Mouse (Mus musculus): ENCODE data around the gene Cenpi. TPM values are rescaled to one million over a fixed set of nuclear protein-coding genes. Genes with fewer than 3 reads are reported as not detected.
"Not testable (repeated sequence)": the region's sequence is repeated elsewhere in the genome, so short reads cannot be mapped to it uniquely, and the experiment has no call there.

Cenpi gene
- 1 to 10 TPM; 2.2 to 4.0 TPM for total RNA-seq (2021)
- long read RNA-seq, experiment 1, partial matches to known transcripts: 0 of 2 reads
- long read RNA-seq, experiment 1, other reads (novel, unspliced or antisense): 1 of 2 reads
- long read RNA-seq, experiment 2, partial matches to known transcripts: 0 of 2 reads
- long read RNA-seq, experiment 2, other reads (novel, unspliced or antisense): 0 of 2 reads

DNA sequence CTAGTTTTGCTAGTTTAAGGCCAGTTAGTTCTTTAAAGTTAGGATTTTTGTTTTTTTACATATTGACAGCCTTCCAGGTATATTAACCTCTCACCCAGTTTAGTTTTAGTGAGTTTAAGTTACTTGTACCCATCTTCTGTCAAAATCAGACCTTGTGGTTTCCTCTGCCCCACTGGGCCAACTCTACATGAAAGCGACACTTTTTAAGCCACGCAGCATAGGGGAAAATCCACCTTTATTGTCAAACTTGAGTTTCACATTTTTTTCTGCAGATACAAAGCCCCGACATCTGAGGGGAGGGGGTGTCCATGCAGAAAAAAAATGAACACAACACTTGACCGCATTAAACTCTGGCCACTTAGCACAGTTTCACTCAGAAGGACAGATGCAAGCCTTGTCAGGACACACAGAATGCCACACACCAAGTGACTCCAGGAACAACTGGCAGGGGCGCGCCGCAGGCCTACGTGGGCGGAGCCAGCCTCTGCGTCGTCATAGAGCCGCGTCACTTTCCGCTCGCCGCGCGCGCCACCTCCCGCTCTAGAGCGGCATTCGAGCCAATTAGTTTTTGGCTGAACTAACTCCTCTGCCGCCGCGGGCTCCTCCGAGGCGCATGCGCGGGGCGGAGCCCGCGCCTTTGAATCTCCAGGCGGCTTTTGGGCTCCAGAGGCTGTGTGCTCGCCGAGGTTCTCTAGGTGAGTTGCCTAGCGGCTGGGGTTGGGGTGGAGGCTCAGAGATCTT is at the start of gene Cenpi:
Cenpi (plus strand) TSS at position 551 of the 741 bp plus-strand sequence.
- peak; percentile 90 to 91 for DNase-seq

DNA sequence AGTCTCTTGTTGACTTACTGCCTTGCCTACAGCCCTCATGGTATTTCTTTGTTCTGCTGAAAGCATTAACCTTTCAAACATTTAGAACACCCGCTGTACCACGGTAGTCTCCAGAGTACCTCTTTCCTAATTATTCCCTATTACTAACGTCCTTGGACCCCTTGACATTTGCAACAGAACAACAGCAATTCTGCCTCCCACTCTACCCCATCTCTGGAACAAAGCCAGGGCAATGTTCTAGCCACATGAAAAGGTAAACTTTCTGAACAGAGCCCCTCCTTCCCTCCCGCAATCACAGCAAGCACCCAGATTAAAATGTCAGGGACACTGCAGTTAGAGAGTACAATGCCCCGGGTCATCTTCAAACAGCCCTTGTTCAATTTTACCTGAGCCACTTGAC is 46.7 kb upstream of the Cenpi start:
- peak; percentile 29 to 30 for DNase-seq

GRCm38 (mm10) chrX:134262129-134262528 is 45.8 kb upstream of the Cenpi start:
- peak in 1 of 2 experiments; percentile 23 for DNase-seq

DNA sequence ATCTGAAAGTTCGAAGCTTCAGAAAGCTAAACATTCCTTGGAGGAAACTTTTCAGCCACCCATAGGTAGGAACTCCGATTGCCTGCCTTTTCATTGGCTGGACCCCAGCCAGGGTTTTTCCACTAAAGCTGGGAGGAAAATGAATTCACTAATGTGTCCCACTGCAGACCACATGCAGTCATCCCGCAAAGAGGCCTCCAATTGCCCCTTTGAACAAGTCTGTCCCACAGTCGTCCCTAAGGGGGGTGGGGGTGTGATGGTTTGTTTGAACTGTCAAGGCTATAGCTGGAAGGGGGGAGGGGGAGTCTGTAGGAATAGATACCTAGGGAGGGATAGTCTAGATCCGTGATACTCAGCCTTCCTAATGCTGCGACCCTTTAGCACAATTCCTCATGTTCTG is 32.2 kb upstream of the Cenpi start:
- DNase-seq: peak; percentile 62 to 71

DNA sequence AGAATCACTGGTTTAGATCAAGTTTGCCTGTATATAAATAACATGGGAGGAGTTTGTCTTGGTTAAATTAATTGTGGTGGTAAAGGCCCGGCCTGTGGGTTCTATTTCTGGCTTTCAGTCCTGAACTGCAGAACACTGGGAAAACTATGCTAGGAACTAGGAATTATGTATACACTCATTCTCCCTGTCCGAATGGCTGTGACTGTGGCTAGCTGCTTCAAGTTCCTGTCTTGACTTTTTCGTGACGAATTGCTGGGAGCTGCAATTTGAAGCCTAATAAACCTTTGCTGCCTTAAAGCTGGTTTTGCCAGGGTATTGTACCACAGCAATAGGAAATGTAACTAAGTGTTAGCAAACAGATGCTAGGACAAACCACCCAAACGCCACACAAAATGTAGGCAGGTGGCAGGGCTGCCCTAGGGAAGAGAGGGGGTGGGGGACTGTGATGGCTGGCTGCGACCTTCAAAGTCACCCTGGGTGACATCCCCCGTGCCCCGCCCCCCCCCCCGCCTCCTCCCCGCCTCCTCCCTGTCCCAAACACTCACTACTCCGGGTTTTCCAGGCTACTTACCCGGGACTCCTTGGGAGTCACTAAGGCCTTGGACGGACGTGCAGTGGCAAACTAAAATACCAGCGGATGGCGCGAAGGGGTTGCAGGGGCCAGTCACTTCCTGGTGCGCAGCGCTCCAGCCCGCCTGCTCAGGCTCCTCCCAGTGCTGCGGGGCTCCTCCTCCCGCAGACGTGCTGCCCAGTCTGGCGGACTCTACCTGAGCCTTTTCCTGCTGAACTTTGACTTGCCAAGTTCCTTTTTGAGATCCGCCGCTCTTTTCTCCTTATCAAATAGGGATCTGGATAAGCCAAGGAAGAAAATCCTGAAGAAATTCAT is 31.4 kb upstream of the Cenpi start, which contains the start of gene Trmt2b:
Trmt2b (minus strand) TSS at position 710 of the 886 bp plus-strand sequence.
- DNase-seq: peak; percentile 80 to 87

- DNase-seq: no peak
Measured at GRCm38 (mm10) chrX:134280531-134280930, 27.4 kb upstream of the Cenpi start.

DNA sequence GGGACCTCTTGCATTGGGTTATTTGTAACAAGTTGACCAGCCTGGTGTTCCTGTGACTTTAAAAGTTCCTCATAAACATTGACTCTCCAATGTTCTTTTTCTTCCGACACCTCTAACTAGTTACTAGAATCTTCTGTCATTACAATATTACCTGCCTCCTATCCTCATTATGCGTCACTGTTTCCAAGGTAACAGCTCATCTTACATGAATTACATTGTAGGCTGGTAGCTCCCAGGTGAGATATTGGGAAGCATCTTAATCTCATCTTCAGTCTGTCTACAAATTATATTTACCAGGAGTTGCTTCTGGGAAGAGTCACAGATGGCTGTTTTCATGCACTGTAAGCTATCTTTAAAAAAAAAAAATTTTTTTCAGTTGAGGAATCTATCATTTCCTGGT is 22.8 kb upstream of the Cenpi start:
- DNase-seq: no peak

- DNase-seq: no peak
Measured at GRCm38 (mm10) chrX:134285791-134286190, 22.1 kb upstream of the Cenpi start.

- no peak for DNase-seq
Measured at GRCm38 (mm10) chrX:134287305-134287704, 20.6 kb upstream of the Cenpi start.

DNA sequence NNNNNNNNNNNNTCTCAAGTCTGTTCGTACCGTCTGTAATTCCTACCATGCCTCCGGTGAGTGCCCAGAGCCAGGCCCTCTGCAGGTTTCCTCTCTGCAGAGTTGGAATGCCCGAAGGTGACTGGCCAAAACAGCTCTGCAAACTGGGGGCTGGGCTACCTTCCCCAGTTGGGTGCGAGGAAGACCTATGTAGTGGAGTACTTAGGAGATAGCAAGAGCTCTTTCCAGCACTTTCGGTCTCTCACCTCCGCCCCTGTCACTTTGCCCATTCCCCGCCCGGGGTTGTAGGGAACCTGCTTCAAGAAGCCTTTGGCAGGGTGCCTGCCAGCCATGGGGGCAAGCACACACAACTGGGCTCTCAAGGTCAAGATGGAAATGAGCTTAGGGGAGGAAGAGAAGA is 11.6 kb upstream of the Cenpi start:
- DNase-seq: peak; percentile 37 to 60

- DNase-seq: peak in 1 of 2 experiments; percentile 12
Measured at GRCm38 (mm10) chrX:134296737-134297136, 11.1 kb upstream of the Cenpi start.

- DNase-seq: peak; percentile 9 to 11
Measured at GRCm38 (mm10) chrX:134297195-134297594, 10.7 kb upstream of the Cenpi start.

- no peak for DNase-seq
Measured at GRCm38 (mm10) chrX:134300219-134300618, 7.7 kb upstream of the Cenpi start.

DNA sequence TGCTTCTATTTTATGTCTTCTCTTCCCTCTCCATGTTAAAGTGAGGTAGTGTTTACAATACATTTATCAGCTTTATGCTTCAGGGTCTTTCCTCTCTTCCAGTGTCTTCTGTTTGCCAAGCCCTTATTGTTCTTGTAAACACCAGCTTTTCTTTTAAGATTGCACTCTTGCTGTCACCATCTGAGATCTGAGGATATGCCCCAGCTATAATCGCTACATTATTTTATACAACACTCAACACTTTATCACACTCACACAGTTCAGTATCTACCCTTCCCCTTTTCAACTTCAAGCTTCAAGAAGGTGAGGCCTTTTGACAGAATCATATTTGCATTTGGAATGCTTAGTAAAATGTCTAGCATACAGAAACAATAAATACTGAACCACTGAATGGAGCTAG is 4.6 kb upstream of the Cenpi start:
- DNase-seq: no peak

- DNase-seq: no peak
Measured at GRCm38 (mm10) chrX:134308275-134308634, 371 bp downstream of the Cenpi start.

DNA sequence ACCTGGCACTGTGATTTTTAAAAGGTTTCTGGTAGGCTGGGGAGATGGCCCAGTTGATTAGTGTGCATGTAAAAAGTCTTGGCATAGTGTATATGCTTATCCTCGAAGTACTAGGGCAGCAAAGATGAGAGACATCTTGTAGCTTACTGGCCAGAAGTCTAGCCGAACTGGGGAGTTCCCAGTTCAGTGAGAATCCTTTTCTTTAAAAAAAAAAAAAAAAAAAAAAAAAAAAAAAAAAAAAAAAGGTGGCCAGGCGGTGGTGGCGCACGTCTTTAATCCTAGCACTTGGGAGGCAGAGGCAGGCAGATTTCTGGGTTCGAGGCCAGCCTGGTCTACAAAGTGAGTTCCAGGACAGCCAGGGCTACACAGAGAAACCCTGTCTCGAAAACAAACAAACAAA is 3.3 kb downstream of the Cenpi start:
- DNase-seq: not testable (repeated sequence)

DNA sequence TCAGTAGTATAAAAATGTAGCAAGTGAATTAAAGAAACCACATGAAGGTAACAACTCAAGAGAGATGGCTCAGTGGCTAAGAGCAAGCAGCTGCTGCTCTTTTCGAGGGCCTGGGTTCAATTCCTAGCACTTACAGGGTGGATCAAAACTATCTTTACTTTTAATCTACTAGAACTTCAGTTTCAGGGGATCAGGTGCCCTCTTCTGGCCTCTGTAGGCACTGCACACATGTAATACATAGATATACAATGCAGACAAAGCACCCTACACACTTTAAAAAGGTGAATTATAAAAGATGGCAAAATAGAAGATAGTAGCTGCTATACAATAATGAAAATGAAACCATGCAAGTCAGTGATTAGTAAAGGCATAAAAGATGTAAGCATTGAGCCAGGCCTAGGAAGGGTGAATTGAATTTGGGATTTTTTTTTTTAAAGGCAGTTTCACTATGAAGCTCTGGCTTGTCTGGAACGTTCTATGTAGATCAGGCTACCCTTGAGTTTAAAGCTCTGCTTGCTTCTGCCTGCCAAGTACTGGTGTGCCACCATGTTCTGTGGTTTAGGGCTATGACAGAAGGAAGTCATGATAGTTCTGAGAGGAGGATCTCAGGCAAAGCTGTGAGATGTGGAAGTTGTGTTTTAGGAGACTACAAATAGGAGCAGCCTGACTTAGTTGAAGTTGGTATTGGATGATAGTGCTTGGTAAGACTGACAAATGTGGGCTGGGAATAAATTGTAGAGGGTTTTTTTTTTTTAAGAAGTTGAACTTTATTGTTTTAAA is 11.5 kb downstream of the Cenpi start:
- peak; percentile 32 to 40 for DNase-seq

DNA sequence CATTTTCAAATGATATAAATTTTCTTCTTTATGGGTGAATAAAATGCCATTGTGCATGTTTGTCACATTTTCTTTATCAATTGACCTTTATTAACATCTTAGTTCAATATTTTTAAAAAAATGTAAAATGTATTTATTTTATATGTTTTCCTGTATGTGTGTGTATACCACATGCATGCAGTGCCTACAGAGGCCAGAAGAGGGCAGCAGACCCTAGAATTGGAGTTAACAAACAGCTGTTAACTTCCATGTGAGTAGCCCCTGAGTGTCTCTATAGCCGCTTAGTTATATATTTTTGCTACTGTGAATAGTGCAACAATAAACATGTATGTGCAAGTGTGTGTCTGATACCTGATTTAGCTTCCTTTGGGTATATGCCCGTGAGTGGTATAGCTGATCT is 25.4 kb downstream of the Cenpi start:
- peak; percentile 5 to 15 for DNase-seq

- no peak for DNase-seq
Measured at GRCm38 (mm10) chrX:134342735-134343134, 34.9 kb downstream of the Cenpi start.

- no peak for DNase-seq
Measured at GRCm38 (mm10) chrX:134350205-134350604, 42.3 kb downstream of the Cenpi start.

GRCm38 (mm10) chrX:134353848-134354247 is 46.0 kb downstream of the Cenpi start:
- no peak for DNase-seq

GRCm38 (mm10) chrX:134359336-134359735 is 51.5 kb downstream of the Cenpi start:
- peak in 1 of 2 experiments; percentile 7 for DNase-seq
